Mouse (Mus musculus): ENCODE results near the gene Cd96. TPM values are rescaled to one million over a fixed set of nuclear protein-coding genes. Genes with fewer than 3 reads are reported as not detected.

The Cd96 gene
- polyA plus RNA-seq, 1 experiment from 2014 or later: 0.21 TPM

DNA sequence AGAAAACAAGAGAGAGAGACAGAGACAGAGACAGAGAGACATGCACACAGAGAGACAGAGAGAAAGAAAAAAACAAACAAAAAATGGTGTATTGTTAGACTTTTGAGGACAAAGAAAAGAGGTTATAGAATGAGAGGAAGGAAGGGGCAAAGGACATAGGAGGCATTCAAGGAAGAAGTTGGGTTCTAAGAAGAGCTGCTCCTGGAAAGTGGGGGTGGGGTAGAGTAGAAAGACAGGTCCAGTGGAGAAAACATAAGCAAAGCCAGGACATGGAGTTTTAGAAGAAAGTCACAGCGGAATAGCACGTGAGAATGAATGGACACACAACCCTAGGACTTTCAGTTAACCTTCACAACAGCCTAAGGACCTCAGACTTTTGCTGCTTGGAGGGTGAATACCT is 99.7 kb downstream of the Cd96 start:
- 78% methylated on average over 2 of the region's 2 CpGs for WGBS
- no peak for ATAC-seq (ENCODE audit: low read depth)
- H3K4me2 ChIP-seq (ENCODE audit: low read depth, low read length): no peak overlapping the region
- no peak overlapping the region for H3K4me3 ChIP-seq (ENCODE audit: low read length)
- H3K27ac ChIP-seq (ENCODE audit: low read length): no peak overlapping the region
- H3K9me3 ChIP-seq (ENCODE audit: control insufficient read depth, low read length): no peaks in the 10 kb centered on the region
- no peak overlapping the region for H3K9ac ChIP-seq (ENCODE audit: low read length)
- no peaks in the 10 kb centered on the region for H3K36me3 ChIP-seq (ENCODE audit: control insufficient read depth, insufficient read depth, low read length)
- H3K4me1 ChIP-seq (replicated peaks; ENCODE audit: control insufficient read depth, insufficient read depth, low read length): no peaks in the 10 kb centered on the region
- H3K27me3 ChIP-seq (ENCODE audit: control insufficient read depth, insufficient read depth, low read depth, low read length): no peaks in the 10 kb centered on the region

DNA sequence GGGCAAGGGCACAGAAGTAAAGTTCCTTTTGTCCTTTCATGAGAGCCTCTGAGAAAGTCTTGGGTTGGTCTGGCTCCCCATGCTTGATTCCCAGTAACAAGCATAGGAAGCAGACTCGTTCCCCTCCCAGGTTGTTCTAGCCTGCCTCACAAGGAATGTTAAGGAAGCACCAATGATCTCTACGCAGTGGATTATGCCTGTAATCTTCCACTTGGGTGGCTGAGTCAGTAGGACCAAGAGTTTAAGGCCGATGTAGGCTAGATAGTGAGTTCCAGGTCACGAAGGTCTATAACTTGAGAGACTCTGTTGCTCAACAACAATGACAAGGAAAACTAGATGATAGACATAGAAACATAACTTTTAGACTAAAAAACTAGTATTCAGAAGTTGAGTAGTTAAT is 100.3 kb downstream of the Cd96 start:
- ATAC-seq (ENCODE audit: low read depth): no peak
- H3K4me1 ChIP-seq (replicated peaks; ENCODE audit: control insufficient read depth, insufficient read depth, low read length): no peaks in the 10 kb centered on the region
- WGBS: 81% methylated on average over 4 of the region's 4 CpGs

DNA sequence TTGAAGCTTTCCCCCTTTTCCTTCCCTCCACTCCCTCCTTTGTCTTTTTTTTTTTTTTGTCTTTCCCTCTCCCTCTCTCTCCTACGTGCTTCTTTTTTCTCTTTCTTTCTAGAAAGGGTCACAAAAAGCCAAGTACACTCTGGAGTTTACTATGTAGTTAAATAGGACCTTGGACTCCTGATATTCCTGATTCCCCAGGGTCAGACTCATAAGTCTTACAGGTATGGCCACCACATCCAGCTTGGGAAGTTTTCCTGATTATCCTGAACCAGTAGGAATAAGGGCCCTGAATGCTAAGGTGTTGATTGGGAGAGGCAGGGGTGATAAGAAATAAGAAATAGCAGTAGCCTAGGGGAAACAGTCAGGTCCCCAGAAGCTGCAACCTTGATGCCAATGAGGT is 100.7 kb downstream of the Cd96 start:
- Histone ChIP-seq H3K36me3 (ENCODE audit: control insufficient read depth, insufficient read depth, low read length) (no peaks in the 10 kb centered on the region), H3K9ac (ENCODE audit: low read length) (no peak overlapping the region), H3K4me2 (ENCODE audit: low read depth, low read length) (no peak overlapping the region), H3K4me1 (replicated peaks; ENCODE audit: control insufficient read depth, insufficient read depth, low read length) (no peaks in the 10 kb centered on the region), H3K27ac (ENCODE audit: low read length) (no peak overlapping the region), H3K27me3 (ENCODE audit: control insufficient read depth, insufficient read depth, low read depth, low read length) (no peaks in the 10 kb centered on the region), H3K4me3 (ENCODE audit: low read length) (no peak overlapping the region), H3K9me3 (ENCODE audit: control insufficient read depth, low read length) (no peaks in the 10 kb centered on the region)
- 52% methylated on average over 1 of the region's 1 CpGs for WGBS
- ATAC-seq (ENCODE audit: low read depth): no peak

More for the DNA sequence above, 100.3 kb downstream of the Cd96 start:
- no peak overlapping the region for H3K9ac ChIP-seq (ENCODE audit: low read length)
- H3K9me3 ChIP-seq (ENCODE audit: control insufficient read depth, low read length): no peaks in the 10 kb centered on the region
- H3K27ac ChIP-seq (ENCODE audit: low read length): no peak overlapping the region
- H3K27me3 ChIP-seq (ENCODE audit: control insufficient read depth, insufficient read depth, low read depth, low read length): no peaks in the 10 kb centered on the region
- no peaks in the 10 kb centered on the region for H3K36me3 ChIP-seq (ENCODE audit: control insufficient read depth, insufficient read depth, low read length)
- H3K4me2 ChIP-seq (ENCODE audit: low read depth, low read length): no peak overlapping the region
- no peak overlapping the region for H3K4me3 ChIP-seq (ENCODE audit: low read length)

DNA sequence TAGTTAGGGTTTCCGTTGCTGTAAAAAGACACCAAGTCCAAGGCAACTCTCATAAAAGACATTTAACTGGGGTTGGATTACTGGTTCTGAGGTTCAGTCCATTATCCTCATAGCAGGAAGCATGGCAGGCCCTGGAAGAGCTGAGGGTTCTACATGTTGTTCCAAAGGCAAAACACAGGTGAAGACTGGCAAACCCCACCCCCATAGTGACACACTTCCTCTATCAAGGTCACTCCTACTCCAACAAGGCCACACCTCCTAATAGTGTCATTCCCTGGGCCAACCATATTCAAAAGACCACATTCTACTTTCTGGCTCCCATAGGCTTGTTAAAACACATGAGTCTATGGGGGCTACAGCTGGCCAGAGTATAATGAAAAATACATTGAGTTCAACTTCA is 108.4 kb downstream of the Cd96 start:
- Histone ChIP-seq H3K27ac (ENCODE audit: low read length) (no peak overlapping the region), H3K4me1 (replicated peaks; ENCODE audit: control insufficient read depth, insufficient read depth, low read length) (peaks cover 11% of the 10 kb centered on the region), H3K27me3 (ENCODE audit: control insufficient read depth, insufficient read depth, low read depth, low read length) (no peaks in the 10 kb centered on the region), H3K4me3 (ENCODE audit: low read length) (no peak overlapping the region), H3K9ac (ENCODE audit: low read length) (no peak overlapping the region), H3K36me3 (ENCODE audit: control insufficient read depth, insufficient read depth, low read length) (no peaks in the 10 kb centered on the region), H3K4me2 (ENCODE audit: low read depth, low read length) (no peak overlapping the region), H3K9me3 (ENCODE audit: control insufficient read depth, low read length) (no peaks in the 10 kb centered on the region)
- no peak for ATAC-seq (ENCODE audit: low read depth)
- 69% methylated on average over 1 of the region's 1 CpGs for WGBS

DNA sequence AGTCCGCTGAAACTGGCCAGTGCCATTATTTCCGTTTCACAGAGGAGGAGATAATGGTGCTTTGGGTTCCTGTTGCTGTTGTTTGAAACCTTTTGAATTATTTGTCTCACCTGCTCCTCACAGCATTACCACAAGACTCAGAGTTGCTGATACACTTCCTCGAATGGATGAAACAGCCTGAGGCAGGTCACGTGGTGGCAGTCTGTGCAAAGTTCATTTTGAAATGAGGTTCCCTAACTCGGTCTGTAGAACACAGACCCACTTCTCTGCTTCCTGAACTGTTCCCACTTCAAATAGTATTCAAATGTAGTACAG is 109.2 kb downstream of the Cd96 start:
- 12% methylated on average over 5 of the region's 5 CpGs for WGBS

DNA sequence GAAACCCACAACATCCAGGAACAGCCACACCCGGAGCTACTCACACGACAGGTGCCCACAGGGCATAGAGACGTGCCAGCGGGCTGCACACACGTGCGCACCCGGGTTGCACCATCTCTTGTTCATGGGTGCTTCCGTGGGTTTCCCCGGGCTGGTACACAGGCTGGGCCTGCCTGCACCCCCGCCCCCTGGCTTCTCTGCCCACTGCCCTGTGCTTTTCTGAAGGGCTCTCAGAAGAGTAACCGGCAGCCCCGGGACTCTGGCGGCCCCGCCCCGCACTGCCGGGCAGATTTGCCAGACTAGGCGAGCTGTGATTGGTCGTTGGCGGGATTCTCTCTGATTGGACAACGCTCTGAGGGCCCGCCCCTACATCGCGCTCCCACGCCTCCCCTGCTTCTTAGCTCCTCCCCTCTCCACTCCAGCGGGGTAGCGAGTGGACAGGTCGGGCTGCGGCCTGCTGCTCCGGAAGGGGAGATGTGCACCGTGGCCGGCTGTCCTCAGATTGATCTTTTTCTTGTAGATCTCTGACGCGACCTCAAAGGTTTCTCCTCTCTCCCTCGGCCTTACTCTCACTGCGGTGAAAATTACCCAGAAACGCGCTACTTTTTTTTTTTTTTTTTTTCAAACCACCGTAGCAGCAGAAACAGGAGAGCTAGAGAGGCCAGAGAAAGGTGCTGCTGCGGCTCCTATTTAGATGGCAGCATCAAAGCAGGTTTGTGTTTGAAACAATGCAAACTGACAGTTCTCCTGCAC is 109.7 kb downstream of the Cd96 start, which contains the start of gene Plcxd2:
Gene Plcxd2 (minus strand): TSS at position 66 of the 753 bp plus-strand sequence.
- under 1% methylated on average over 39 of the region's 39 CpGs for WGBS
- ATAC-seq (ENCODE audit: low read depth): peak; percentile 100

More for the DNA sequence above, 109.2 kb downstream of the Cd96 start:
- Histone ChIP-seq H3K9me3 (ENCODE audit: control insufficient read depth, low read length) (no peaks in the 10 kb centered on the region), H3K4me1 (replicated peaks; ENCODE audit: control insufficient read depth, insufficient read depth, low read length) (peaks cover 11% of the 10 kb centered on the region), H3K4me2 (ENCODE audit: low read depth, low read length) (peak overlapping the region; percentile 98), H3K27ac (ENCODE audit: low read length) (peak overlapping the region; percentile 75), H3K27me3 (ENCODE audit: control insufficient read depth, insufficient read depth, low read depth, low read length) (no peaks in the 10 kb centered on the region), H3K4me3 (ENCODE audit: low read length) (peak overlapping the region; percentile 72), H3K36me3 (ENCODE audit: control insufficient read depth, insufficient read depth, low read length) (no peaks in the 10 kb centered on the region), H3K9ac (ENCODE audit: low read length) (peak overlapping the region; percentile 75)
- ATAC-seq (ENCODE audit: low read depth): peak; percentile 13; the same call in 1 of the 2 replicates

DNA sequence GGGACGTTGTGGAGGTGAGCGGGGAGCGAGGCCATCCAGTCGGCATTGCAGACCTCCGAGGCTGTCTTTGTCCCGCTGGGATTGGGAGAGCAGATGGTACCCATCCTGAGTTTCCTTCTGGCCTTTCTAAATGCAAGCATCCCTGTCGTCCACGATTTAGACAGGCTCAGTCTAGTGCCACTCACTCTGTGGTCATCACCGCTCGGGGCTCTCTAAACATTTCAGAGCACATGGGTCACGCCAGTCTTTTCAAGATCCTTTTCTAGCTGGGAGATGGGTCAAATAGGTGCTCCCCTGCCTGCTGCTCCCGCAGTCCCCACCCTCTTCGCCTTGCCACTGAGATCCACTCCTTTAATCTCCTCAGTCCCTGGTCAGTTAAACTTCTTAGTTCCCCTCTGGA is 110.3 kb downstream of the Cd96 start:
- peak; percentile 9; the same call in 1 of the 2 replicates for ATAC-seq (ENCODE audit: low read depth)
- no peaks in the 10 kb centered on the region for H3K27me3 ChIP-seq (ENCODE audit: control insufficient read depth, insufficient read depth, low read depth, low read length)
- peak overlapping the region; percentile 48; the same call in 1 of the 2 replicates for H3K27ac ChIP-seq (ENCODE audit: low read length)
- peak overlapping the region; percentile 72 for H3K4me3 ChIP-seq (ENCODE audit: low read length)
- peak overlapping the region; percentile 98 for H3K4me2 ChIP-seq (ENCODE audit: low read depth, low read length)
- 2% methylated on average over 13 of the region's 13 CpGs for WGBS
- no peaks in the 10 kb centered on the region for H3K36me3 ChIP-seq (ENCODE audit: control insufficient read depth, insufficient read depth, low read length)
- H3K9me3 ChIP-seq (ENCODE audit: control insufficient read depth, low read length): no peaks in the 10 kb centered on the region
- peak overlapping the region; percentile 75 for H3K9ac ChIP-seq (ENCODE audit: low read length)
- H3K4me1 ChIP-seq (replicated peaks; ENCODE audit: control insufficient read depth, insufficient read depth, low read length): peaks cover 11% of the 10 kb centered on the region

More for the DNA sequence above, 109.7 kb downstream of the Cd96 start, which contains the start of gene Plcxd2:
- peak within 1 kb of the TSS; percentile 75 for H3K9ac ChIP-seq (ENCODE audit: low read length)
- no peaks in the 10 kb centered on the region for H3K9me3 ChIP-seq (ENCODE audit: control insufficient read depth, low read length)
- H3K27ac ChIP-seq (ENCODE audit: low read length): peak within 1 kb of the TSS; percentile 75
- H3K4me3 ChIP-seq (ENCODE audit: low read length): peak within 1 kb of the TSS; percentile 72
- peak within 1 kb of the TSS; percentile 98 for H3K4me2 ChIP-seq (ENCODE audit: low read depth, low read length)
- no peaks in the 10 kb centered on the region for H3K27me3 ChIP-seq (ENCODE audit: control insufficient read depth, insufficient read depth, low read depth, low read length)
- H3K36me3 ChIP-seq (ENCODE audit: control insufficient read depth, insufficient read depth, low read length): no peaks in the 10 kb centered on the region
- H3K4me1 ChIP-seq (replicated peaks; ENCODE audit: control insufficient read depth, insufficient read depth, low read length): peaks cover 11% of the 10 kb centered on the region

DNA sequence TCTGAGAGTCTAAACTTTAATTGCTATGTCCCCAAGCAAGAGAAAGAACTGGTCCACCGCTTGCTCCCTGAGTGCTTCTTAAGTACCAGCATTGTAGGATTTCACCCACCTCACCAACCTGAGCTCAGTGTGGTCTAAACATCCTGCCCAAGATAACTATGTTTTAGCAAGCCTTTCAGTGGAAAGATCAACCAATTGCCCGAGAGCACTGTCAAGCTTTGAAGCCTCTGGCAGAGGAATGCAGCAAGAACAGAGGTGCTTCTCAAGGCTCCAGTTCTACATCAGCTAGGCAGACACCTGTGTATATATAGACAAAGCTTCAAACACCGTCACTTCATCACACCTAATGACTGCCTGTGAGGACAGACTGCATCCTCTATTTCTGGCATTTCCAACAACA is 111.3 kb downstream of the Cd96 start:
- no peaks in the 10 kb centered on the region for H3K9me3 ChIP-seq (ENCODE audit: control insufficient read depth, low read length)
- no peaks in the 10 kb centered on the region for H3K27me3 ChIP-seq (ENCODE audit: control insufficient read depth, insufficient read depth, low read depth, low read length)
- H3K27ac ChIP-seq (ENCODE audit: low read length): no peak overlapping the region
- no peaks in the 10 kb centered on the region for H3K36me3 ChIP-seq (ENCODE audit: control insufficient read depth, insufficient read depth, low read length)
- peak overlapping the region; percentile 98; the same call in 1 of the 2 replicates for H3K4me2 ChIP-seq (ENCODE audit: low read depth, low read length)
- no peak overlapping the region for H3K9ac ChIP-seq (ENCODE audit: low read length)
- H3K4me3 ChIP-seq (ENCODE audit: low read length): no peak overlapping the region
- peaks cover 11% of the 10 kb centered on the region for H3K4me1 ChIP-seq (replicated peaks; ENCODE audit: control insufficient read depth, insufficient read depth, low read length)
- no peak for ATAC-seq (ENCODE audit: low read depth)
- WGBS: 28% methylated on average over 3 of the region's 3 CpGs

DNA sequence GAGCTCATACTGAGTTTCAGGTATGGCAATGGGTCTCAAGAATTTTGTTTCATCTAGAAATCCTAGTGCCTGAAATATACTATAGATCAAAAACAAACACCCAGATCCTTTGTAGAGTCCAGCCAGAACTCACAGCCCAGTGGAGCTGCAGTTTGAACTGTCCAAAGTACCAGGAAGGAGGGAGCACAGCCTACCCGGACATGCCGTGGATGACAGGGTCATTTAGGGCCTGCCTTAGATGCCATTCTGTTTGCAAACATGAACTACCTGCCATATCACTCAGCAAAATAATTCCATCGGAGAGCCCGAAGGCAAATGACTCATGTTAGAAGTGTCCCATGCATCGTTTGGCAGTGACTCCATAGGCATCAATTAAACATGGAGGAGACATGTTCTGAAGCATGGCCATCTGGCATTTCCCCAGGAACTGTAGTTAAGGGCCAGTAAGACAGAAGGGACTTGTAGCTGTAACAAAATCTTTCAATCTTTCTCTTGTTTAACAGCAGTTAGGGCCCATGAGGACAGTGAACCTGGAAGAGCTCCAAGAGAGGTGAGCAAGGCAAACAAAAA is 111.9 kb downstream of the Cd96 start:
- Histone ChIP-seq H3K4me1 (replicated peaks; ENCODE audit: control insufficient read depth, insufficient read depth, low read length) (peaks cover 11% of the 10 kb centered on the region), H3K36me3 (ENCODE audit: control insufficient read depth, insufficient read depth, low read length) (no peaks in the 10 kb centered on the region), H3K9me3 (ENCODE audit: control insufficient read depth, low read length) (no peaks in the 10 kb centered on the region), H3K4me3 (ENCODE audit: low read length) (no peak overlapping the region), H3K27ac (ENCODE audit: low read length) (no peak overlapping the region), H3K9ac (ENCODE audit: low read length) (no peak overlapping the region), H3K4me2 (ENCODE audit: low read depth, low read length) (no peak overlapping the region), H3K27me3 (ENCODE audit: control insufficient read depth, insufficient read depth, low read depth, low read length) (no peaks in the 10 kb centered on the region)
- 64% methylated on average over 5 of the region's 5 CpGs for WGBS
- ATAC-seq (ENCODE audit: low read depth): no peak
